Mouse (Mus musculus): Measurements from ENCODE around the gene Usp21.
"Not testable (repeated sequence)": the region's sequence is repeated elsewhere in the genome, so short reads cannot be mapped to it uniquely, and the experiment has no call there.

Usp21 gene

DNA sequence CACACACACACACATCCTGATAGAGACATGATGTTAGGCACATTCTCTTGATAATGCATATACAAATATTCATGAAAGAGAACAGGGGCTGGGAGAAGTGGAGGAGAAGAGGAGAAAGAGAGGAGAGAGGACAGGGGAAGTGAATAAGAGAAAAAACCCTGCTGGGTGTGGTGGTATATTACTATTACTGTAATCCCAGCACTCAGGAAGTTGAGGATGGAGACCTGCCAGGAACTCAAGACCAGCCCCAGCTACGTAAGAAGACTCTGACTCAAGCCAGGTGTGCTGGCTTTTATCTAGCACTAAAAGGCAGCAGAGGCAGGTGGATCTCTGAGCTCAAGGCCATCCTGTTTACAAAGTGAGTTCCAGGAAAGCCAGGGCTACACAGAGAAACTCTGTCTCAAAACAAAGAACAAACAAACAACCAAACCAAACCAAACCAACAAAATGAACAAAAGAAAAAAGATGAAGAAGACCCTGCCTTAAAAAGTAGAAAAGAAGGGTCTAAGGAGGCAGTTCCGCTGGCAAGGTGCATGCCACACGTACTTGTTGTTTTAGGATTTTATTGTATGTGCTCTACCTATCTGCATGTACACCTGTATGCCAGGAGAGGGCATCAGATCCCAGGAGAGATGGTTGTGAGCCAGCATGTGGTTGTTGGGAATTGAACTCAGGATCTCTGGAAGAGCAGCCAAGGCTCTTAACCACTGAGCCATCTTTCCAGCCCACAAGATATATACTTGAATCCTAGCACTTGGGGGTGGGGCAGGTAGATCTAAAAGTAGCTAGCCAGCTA is 23.9 kb downstream of the Usp21 start:
- DNase-seq, result no peak

DNA sequence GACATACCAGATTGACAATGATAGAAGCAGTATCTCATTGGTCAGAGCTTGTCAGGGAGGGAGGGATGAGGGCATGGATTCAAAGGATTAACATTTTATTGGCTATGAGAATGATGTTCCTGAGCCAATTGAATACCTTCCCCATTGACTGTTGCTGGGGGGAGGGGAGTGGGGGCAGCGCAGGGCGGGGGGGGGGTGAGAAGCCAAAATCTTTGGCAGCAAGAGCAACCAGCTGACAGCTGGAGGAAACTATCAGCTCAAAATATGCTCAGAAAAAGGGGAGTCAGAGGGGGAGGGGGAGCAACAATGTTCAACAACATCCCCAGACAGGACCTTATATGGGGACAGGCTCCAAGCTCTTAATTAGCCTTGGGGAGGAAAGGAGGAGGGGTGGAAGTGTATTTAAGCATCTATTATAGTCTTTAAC is 24.6 kb downstream of the Usp21 start:
- DNase-seq, result no peak

DNA sequence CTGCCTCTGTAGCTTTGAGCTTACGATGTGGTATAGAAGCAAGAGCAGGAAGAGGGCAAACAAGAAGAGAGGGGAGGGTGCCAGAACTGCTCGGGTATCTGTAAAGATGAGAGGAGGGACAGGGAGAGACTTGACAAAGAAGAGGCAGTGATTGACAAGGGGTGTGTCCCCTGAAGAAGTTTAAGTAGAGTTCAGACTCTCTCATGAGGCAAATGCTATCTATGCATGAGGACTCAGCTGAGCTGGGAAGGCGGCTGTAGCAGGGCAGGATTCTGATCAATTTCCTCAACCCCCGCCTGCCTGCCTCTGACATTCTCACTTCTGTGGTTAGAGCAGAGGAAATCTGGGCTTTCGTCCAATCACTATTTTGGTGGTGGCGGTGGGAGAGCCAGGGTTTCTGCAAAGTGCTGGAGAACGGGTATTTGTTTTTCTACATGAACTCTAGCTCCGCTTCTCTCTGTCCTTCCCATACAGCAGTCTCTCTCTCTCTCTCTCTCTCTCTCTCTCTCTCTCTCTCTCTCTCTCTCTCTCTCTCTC is 25.1 kb downstream of the Usp21 start:
- DNase-seq, result no peak

DNA sequence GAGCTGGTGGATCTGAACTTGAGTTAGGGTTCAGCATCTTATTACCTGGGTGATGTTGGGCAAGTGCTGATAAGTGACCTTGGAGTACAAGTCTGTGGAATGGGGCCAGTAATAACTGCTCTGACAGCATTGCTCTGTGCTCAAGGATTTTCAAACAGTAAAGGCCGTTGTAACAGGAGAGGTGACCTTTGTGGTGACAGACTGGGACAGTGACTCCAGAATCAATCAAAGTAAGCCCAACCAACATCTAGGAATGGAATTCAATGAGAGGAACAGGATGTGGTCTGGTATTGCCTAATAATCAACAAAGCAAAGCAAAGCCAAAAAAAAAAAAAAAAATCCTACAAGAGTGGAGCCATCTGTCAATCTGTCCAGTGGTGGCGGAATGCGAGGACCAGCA is 27.5 kb downstream of the Usp21 start:
- DNase-seq, result no peak

DNA sequence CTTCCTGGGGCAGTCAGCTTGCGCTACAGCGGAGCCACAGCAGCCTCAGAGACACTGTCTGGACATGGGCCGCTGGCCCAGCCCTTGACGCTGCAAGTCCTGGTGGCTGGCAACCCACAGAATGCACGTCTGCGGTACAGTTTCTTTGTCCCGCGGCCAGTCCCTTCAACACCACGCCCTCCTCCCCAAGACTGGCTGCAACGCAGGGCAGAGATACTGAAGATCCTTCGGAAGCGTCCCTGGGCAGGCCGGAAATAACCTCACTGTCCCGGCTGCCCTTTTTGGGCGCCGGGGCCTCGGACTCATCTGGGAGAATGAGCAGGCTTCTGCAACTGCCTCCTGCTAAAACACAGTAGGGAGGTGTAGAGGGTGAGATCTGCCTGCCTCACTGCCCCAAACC is 28.9 kb downstream of the Usp21 start:
- no peak for DNase-seq

DNA sequence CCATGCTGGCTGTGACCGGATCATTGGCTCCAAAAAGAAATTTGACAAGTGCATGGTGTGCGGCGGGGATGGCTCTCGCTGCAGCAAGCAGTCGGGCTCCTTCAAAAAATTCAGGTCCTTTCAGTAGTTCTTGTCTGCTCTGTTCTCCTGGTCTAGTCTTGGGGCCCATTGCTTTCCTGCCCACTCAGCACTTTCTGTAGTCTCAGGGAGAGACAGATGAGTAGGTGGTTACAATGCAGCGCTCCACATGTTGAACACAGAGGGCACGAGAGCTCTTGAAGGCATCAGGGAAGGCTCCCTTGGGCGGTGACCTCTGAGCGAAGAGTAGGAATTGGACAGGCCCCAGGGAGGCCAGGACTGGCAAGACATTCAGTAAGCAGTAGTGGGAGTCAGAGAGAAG is 30.0 kb downstream of the Usp21 start:
- no peak for DNase-seq

DNA sequence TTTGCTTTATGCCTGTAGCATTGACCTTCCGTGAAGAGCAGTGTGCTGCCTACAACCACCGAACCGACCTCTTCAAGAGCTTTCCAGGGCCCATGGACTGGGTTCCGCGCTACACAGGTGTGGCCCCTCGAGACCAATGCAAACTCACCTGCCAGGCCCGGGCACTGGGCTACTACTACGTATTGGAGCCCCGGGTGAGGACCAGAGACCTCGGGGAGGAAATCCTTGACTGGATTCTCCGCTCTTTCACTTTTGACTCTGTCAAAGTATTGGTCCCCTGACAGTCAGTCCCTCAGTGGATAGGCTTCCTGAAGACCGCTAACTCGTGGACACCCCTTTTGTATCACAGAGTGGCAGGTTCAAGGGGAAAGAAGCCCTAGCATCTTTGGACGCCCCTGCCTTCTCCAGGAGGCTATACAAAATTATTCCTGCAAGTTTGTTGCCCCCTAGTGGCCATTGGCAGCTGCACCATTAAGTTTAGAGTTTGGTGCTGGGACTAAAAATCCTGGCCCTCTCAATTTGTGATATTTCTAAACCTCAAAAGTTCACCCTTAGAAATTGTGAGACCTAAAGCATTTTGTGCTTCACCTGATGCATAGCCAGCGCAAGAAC is 30.7 kb downstream of the Usp21 start:
- peak; percentile 72 for DNase-seq

DNA sequence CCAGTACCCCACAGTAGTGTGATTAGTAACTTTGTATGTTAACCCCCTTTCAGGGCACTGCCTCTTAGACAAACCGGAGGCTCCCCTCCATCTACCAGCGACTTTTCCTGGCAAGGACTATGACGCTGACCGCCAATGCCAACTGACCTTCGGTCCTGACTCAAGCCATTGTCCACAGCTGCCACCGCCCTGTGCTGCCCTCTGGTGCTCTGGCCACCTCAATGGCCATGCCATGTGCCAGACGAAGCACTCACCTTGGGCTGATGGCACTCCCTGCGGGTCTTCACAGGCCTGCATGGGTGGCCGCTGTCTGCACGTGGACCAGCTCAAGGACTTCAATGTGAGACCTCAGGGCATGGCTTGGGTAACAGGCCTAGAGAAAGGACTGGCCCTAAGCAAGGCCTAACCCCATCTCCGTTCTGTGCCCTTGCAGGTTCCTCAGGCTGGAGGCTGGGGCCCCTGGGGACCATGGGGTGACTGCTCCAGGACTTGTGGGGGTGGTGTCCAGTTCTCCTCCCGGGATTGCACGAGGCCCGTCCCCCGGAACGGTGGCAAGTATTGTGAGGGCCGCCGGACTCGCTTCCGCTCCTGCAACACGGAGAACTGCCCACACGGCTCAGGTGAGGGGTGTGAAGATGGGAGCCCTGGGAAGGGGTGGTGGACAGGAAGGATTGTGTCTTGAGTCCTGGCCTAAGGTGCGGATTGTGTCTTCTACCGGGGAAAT is 31.5 kb downstream of the Usp21 start:
- no peak for DNase-seq

DNA sequence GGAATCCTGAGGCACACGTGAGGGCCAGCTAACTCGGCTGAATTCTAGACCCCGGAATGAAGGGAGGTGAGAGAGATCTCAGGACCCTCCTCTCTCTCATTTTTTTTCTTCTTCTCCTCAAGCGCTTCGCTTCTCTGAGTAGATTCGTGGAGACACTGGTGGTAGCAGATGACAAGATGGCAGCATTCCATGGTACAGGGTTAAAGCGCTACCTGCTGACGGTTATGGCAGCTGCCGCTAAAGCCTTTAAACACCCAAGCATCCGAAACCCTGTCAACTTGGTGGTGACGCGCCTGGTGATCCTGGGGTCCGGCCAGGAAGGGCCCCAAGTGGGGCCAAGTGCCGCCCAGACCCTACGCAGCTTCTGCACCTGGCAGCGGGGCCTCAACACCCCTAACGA is 35.4 kb downstream of the Usp21 start:
- DNase-seq, result no peak

DNA sequence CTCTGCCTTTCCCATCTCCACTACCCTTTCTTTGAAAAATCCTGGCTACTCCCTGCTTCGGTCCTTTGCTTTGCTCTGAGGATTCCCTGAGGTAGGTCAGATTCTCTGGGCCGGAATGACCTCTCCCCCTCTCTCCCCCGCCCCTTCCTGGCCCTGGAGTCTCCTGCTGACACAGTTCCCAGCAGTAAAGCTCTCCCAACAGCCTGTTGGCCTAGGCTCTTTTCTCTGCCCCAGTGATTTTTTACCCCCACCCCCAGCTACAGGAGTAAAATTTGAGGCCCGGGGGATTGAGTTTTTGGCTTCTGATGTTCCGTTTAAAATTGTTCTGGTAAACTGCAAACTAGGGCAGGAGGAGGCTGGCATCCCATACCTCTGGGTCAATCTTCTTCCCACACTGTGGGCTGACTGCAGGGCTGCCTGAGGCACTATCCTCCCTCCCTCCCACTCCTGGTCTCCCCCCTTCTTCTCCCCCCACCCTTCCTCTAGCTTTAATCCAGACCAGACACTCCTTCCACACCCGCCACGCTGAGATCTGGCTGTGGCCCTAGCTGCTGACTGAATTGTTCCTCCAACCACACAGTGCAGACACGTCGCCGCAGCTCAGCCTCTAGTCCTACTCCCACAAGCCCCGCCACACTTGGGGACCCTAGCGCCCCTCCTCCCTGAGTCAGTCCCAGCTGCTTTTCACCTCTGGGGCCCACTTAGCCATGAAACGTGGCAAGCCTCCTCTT is 36.0 kb downstream of the Usp21 start:
- DNase-seq, result no peak

DNA sequence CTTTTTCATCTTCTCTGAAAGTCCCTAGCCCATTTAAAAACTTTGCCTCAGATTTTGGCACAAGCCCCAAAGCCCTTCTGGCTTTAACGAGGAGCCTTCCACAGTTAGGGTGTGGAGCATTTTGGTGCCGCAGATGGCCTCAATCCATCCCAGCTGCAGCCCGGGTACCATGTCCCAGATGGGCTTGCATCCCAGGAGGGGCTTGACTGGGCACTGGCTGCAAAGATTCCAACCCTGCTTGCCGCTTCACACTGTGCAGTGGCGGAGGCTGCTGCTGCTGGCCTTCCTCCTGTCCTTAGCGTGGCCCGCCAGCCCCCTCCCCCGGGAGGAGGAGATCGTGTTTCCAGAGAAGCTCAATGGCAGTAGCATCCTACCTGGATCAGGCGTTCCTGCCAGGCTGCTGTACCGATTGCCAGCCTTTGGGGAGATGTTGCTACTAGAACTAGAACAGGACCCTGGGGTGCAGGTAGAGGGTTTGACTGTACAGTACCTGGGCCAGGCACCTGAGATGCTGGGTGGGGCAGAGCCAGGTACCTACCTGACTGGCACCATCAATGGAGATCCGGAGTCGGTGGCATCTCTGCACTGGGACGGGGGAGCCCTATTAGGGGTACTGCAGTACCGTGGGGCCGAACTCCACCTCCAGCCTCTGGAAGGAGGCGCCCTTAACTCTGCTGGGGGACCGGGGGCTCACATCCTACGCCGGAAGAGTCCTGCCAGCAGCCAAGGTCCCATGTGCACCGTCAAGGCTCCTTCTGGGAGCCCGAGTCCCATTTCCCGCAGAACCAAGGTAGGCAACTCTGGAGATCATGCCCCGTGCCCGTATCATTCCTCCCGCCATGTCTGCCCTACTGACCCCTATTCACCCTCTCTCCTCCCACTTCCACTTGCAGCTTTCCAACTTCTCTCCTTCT is 36.9 kb downstream of the Usp21 start, which contains the start of gene Ndufs2:
TSS of gene Ndufs2 (minus strand) at position 709 of the 914 bp plus-strand sequence.
- no peak for DNase-seq

DNA sequence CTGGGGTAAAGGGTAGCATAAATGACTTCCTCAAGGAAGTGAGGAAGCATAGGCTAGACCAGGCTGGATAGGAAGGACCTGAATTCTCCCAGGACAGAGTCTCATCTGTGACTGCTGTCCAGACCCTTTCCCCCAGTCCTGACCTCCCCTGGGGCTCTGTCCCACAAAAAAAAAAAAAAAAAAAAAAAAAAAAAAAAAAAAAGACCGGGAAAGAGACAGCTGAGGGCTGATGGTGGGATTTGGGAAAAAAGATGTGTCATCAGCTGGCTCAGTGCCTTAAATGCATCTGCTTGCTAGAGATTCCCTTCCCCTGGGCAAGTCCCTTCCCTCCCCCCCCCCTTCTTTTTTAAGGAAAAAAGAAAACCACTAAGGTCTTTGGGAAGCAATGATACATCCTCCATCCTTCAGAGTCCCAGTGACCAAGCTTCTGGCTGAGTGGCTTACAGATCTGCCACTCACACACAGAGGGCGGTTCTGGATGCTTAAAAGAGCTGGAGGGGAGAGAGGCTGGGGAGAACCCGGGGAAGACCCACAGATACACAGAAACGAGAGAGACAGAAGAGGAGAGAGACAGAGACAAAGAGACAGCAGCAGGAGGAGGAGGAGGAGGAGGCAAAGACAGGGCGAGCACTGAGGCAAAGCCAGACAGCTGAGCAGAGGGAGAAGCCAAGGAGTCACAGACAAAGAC is 37.7 kb downstream of the Usp21 start, which contains the start of gene Adamts4:
TSS of gene Adamts4 (plus strand) at position 509 of the 688 bp plus-strand sequence.
- DNase-seq, result no peak

DNA sequence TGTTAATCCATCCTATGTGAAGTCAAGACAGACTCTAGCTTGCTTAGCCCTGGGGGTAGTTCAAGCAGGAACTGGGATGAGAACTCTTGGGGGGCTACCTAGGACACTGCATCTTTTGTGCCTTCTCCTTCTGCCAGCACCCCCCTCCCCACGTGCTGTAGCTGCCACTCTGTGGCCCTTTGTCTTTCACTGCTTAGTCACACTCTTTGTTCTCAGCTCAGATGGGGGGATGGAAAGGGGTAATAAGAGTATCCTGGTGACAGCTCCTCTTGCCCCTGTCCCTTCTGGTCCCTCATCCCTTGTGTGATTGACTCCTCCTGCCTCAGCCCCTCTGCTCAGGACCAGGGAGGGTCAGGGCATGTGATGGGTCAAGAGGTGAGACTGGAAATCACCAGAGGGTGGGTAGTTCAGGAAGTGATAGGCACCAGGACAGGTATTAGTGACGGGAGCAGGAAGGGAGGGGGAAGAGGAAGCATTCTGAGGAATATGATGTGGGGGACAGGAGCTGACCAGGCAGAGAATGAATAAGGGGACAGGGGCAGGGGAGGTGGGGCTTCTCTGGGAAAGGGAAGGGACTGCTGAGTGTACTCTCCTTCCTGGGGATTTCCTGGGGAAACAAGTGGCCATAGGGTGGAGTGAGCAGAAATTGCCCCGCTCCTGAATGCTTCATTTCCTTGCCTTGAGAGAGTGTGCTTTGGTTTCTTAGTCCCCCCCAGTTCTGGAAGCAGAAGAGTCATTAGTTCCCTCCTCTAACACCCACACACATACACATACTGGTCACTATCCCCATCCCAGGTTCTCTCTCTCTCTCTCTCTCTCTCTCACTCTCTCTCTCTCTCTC is 39.2 kb downstream of the Usp21 start:
- peak; percentile 47 for DNase-seq

DNA sequence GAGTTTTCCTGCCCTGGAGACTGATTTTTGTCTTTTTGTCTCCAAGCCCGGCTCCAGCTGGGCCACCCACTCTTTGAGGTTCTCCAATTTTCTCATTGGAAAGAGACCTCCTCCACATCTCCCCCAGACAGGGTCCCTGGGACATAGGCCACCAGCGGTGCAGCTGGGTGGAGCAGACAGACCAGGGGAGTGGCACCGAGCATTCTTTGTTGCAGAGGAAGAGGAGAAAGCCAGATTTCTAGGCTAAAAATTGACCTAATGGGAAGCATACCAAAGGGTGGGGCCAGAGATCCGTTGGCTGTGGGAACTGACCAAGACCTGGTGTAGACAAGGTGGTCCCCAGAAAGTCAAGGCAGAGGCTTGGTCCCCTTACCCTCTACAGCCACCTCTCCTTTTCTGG is 39.9 kb downstream of the Usp21 start:
- peak; percentile 55 for DNase-seq

DNA sequence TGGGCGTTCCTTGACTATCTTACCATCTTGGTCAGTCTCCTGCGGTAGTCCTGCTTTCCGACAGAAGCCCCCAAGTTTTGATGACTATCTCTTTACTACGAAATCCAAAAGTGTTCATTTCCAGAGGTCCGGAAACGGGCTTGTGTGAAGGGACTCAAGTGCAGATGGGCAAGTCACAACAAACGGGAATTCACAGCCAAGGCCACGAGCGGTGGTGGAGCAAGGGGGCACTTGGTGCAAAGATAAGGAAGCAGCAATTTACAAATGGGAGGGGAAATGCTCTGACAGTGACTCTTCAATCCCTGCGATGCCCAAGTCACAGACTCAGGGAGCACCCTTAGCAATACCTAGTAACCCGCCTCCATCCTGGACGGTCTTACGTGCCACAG is 40.3 kb downstream of the Usp21 start:
- no peak for DNase-seq

DNA sequence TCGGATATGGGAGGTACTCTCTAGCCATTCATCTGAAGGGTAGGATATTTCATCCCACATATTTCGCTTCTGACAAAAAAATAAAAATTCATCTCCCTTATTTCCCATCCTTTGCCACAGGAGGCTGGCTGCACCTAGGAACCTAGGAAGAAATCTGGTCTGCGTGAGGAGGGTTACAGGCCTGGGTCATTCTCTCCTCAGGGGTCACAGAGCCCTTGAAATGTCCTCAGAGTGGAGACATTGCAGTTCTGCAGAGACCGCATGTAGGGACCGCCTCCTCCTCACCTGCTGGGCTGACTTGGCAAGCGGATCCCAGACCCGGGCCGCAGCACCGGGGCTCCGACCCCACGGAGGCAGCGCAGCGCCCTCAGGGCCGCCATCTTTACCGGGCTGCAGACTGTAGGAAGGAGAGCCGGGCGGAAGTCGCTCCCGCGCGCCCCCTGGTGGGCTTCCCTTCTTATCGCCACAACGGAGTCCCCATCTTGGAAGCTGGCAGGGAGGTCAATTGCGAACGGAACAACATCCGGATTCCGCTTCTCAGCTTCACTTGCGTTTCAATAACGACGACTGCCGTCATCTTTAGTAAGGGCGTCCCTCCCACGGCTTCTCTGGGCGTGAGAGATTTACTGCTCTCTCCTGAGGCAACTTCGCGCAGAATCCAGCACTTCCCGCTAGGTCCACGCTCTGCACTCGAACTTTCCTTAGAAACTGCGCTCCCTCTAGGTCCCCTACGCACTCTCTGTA is 40.9 kb downstream of the Usp21 start:
- peak; percentile 98 for DNase-seq

DNA sequence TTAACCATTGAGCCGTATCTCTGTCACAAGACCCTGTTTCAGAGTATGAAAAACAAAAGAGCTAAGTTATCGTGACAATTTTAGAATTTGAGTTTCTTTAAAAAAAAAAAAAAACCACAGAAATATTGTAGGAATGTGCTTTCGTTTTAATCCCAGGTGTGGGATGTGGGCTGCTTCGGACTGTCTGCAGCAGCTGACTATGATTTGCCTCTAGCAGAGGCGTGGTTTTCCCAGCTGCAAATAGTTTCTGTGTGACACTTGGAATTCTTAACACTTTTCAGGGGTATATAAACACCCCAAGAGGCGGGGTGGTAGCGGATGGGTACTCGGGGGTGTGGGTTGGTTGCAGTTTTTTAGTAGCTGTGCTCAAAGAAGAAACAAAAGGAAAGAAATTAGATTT is 42.4 kb downstream of the Usp21 start:
- no peak for DNase-seq

DNA sequence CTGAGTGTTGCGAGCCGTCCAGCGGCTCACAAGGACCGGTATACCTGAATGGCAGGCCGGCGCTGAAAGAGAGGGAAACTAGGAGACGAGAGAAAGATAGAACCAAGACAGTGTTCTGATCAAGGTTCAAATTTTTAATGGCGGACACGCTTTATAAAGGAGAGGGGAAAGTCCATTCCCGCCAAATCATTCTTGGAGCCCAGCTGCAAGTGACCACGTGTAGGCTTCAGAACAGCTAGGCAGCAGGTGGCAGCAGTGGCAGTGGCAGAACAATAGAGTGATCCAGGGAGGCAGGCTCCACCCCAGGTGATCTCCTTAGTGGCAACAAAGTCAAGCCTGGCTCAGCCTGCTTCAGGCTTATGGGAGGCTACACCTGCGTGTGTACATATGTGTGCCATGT is 45.8 kb downstream of the Usp21 start:
- not testable (repeated sequence) for DNase-seq

DNA sequence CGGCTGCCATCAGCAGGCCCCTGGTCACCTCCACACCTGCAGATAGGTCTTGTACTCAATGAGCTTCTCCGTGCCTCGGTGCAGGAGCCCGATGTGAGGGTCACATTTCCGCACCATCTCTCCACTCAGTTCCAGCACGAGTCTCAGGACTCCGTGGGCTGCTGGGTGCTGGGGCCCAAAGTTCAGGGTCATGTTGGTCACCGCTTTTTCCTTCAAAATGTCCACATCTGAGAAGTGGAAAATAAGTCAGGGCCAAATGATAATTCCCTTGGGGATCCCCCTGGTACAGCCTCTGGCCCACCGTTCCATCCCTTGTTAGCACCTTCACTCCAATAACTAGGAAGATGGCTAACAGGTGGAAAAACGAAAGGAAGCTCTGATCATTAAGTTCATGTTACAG is 46.9 kb downstream of the Usp21 start:
- no peak for DNase-seq

Data from cerebellum, adult 9-10 months (tissue).